Mouse (Mus musculus) kidney, adult 2 months (tissue): ENCODE measurements at regions not wholly inside any gene's neighbourhood (a gene's known extent, or its start where the extent isn't known, plus 50 kb on each side); places are given as distances from the start of the nearest gene placed in this dataset.

Experiments used
- CTCF ChIP-seq: fragments of 200-500 bp; conservative IDR thresholded peaks from 2 replicates; pipeline ENCODE4 v1.5.1; 2011; ENCODE audit warnings: low read depth, mild to moderate bottlenecking, control low read depth, low read length, moderate library complexity, mixed read lengths; ENCODE audit not compliant: insufficient read depth, insufficient read length
- POLR2A ChIP-seq: fragments of 200-500 bp; IDR thresholded peaks from one replicate; pipeline ENCODE4 v1.6.1; 2011; ENCODE audit warnings: low read depth, low read length, control low read depth

- TF ChIP-seq CTCF: no peak
- no peak for TF ChIP-seq POLR2A
Measured at GRCm38 (mm10) chr7:137859681-137860080, 422.3 kb downstream of the Glrx3 start.
